Mouse (Mus musculus) urinary bladder, adult 18-20 months (tissue): ENCODE results near the gene Fsd2.

ENCODE experiments used
- DNase-seq, 2 experiments: peaks; one replicate each; pipeline ENCODE4 v3.0.0; 2022; ENCODE audit warnings: low spot score in 2 of 2, mixed read lengths in 2 of 2

Gene Fsd2

GRCm38 (mm10) chr7:81566892-81567291 is at the start of gene Fsd2:
Fsd2 (minus strand) TSS chr7:81566944.
- no peak for DNase-seq

GRCm38 (mm10) chr7:81615031-81615430 is 48.3 kb upstream of the Fsd2 start:
- no peak for DNase-seq

- no peak for DNase-seq
Measured at GRCm38 (mm10) chr7:81612856-81613635, 46.3 kb upstream of the Fsd2 start.

DNA sequence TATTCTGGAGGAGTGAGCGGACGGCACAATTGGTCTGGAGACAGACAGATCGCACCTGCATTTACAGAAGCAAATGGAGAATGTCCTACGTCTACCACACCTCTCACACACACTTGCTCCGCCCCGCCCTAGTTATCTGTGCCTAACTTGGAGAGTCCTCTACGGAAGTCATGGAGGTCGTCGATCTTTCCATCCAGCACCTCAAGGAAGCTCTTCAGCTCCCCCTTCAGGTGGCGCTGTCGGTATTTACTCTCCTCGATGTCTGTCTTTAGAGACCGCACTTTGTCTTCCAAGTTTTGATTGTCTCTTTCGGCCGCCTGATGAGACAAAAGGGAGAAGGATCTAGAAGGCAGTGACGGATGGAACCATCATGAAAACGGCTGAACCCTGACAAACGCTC is 43.4 kb upstream of the Fsd2 start:
- no peak for DNase-seq

DNA sequence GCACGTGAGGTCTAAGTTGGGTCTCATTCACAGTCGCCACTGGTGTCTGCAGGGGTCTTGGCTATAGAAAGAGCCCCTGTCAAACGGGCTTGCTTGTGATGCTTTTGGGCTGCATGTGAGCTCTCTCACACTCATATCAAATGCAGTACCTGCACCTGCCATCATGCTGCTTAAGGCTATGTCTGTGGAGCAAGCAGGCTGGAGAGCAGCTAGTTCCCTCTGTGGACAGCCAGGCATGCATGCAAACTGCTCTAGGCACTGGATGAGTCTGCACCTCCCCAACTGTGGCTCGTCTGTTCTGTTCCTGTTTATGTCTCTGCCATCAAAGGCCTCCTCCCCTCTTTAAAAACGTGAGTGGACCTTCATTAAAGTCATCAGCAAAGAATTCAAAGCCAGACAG is 39.7 kb upstream of the Fsd2 start:
- no peak for DNase-seq

DNA sequence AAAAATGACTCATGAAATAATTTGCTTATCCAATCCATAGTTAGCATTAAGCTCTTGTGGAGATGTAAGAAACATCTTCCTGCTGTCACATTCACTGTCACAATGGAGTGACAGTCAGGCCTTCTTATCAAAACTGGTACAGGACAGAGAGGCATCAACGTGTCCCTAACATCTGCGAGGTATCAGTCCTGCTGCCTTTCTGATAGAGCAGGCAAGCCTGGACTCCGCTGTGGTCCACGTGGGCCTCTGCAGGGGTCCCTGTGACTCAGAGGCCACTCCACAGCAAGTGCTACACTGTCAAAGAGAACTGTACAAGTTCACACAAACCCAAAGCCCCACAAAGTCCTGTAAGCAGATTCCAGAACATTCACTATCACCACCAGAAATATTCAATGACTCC is 38.7 kb upstream of the Fsd2 start:
- DNase-seq: no peak

GRCm38 (mm10) chr7:81604991-81605390 is 38.2 kb upstream of the Fsd2 start:
- DNase-seq: no peak

DNA sequence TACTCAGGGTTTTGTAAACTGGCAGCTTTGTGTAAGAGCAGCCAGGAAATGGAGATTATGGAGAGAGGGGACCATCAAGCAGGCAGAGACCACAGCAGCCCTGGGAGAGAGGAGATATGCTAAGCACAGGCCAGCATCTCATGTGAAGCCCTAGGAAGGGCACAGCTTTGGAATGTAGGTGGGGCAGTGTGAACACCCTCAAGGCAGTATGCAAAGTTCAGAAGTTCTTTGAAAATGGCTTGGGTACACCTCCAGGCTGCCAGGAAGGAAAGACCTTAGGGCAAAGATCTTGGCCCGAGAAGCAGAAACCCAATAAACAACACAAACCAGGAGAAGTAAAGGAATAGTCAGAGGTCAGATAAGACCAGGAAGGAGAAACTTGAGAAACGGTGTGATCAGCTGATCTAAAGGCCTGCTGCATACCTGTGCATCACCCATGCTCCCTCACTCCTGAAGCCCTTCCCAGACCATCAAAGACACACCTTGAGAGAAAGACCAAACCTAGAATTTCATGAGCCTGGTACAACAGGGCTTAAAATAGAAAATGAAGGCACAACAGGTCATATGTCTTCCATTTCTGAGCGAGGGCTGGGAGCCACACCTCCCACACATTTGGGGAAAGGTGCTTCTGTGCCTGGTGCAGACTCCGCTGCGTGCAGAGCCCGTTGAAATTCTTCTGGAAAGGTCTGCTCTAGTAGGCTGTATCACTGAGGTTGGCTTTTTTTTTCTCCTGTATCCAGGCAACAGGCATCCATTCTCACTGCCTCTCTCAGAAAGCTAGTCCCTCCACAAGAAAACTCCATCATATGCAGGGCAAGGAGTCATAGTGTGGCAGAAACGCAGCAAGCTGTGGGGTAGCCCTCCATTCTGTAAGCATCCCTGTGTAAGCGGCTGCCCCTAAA is 32.9 kb upstream of the Fsd2 start:
- DNase-seq: no peak

GRCm38 (mm10) chr7:81597660-81598059 is 30.9 kb upstream of the Fsd2 start:
- DNase-seq: no peak

GRCm38 (mm10) chr7:81596086-81596485 is 29.3 kb upstream of the Fsd2 start:
- no peak for DNase-seq

DNA sequence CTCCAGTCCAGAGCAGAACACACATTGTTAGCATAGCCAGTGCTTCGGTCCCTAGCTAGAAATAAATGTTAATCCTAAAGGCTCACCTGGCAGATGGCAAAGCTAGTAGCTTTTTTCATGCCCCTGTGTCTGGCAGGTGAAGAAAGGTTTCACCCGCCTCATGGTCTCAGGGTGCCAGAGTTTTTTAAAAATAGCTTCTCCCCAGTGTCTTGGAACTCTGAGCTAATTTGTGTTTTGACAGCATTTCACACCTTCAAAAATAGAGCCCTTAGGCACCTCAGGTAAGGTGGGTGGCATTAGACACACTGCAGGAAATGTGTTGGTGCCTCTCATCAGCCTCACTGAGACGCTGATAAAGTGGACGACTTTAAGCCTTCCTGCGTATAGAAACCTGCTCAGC is 28.3 kb upstream of the Fsd2 start:
- no peak for DNase-seq

GRCm38 (mm10) chr7:81593387-81593786 is 26.6 kb upstream of the Fsd2 start:
- DNase-seq: no peak

DNA sequence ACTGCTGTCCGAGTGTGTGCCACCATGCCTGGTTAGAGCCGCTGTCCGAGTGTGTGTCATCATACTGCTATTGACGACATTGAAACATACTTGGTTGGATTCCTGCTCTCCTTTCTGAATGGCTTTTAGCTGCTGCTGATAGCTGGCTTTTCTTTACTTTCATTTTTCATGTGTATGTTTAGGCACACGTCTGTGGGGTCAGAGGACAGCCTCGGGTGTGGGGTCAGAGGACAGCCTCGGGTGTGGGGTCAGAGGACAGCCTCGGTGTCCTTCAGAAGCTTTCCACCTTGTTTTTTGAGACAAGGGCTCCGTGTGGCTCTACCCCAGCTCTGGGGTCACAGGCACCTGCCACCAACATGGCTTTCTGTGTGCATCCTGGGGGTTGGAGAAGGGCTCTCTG is 25.9 kb upstream of the Fsd2 start:
- no peak for DNase-seq

- DNase-seq: no peak
Measured at GRCm38 (mm10) chr7:81587238-81587637, 20.5 kb upstream of the Fsd2 start.

- no peak for DNase-seq
Measured at GRCm38 (mm10) chr7:81585326-81585725, 18.6 kb upstream of the Fsd2 start.

DNA sequence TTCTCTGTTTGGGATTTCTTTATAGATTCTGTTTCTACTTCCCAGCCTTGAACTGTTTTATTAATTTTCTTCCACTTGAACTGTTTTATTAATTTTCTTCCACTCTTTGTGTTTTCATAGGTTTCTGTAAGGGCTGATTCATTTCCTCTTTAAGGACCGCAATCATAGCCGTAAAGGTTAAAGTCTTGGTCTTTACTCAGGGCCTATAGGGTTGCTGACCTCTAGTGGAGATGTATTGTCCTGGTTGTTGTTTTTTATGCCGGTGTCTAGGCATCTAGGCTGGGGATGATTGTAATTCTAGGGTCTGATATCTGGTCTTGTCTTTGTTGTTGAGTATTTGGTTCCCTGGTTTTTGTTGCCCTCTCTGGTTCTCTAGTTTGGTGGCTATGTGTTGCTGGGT is 16.8 kb upstream of the Fsd2 start:
- DNase-seq: no peak

DNA sequence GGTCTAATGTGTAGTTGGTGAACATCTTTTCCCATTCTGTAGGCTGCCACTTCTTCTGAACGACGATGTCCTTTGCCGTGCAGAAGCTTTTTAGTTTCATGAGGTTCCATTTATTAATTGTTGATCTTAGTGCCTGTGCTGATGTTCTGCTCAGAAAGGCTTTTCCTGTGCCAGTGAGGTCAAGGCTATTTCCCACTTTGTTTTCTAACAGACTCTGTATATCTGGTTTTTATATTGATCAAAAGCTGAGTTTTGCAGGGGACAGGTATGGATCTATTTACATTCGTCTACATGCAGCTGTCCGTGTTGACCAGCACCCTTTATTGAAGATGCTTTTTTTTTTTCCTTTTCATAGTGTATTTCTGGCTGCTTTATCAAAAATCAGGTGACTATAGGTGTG is 12.6 kb upstream of the Fsd2 start:
- DNase-seq: no peak

GRCm38 (mm10) chr7:81578413-81578812 is 11.7 kb upstream of the Fsd2 start:
- no peak for DNase-seq

GRCm38 (mm10) chr7:81577872-81578271 is 11.1 kb upstream of the Fsd2 start:
- no peak for DNase-seq

GRCm38 (mm10) chr7:81575606-81576005 is 8.9 kb upstream of the Fsd2 start:
- no peak for DNase-seq

GRCm38 (mm10) chr7:81573821-81574220 is 7.1 kb upstream of the Fsd2 start:
- DNase-seq: no peak

DNA sequence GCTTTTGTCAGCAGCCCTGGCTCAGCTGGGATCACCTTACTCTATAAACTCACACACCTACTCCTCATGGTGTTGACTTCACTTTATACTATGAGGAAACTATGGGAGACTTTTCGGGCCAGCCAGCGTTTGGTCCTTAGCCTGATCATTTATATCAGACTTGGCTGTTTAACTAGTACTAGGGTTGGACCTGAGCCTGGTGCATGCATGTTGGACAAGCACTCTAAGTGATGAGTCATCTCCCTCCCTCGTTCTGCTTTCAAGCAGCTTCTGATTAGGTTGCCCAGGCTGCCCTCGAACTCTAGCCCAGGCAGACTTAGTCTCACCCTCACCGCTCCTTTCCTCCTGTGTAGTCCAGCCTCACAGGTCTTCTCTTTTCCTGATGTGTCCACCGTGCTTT is 6.7 kb upstream of the Fsd2 start:
- DNase-seq: peak in 1 of 2 experiments; percentile 42
